Mouse (Mus musculus): Measurements from ENCODE around the gene Helb.
A peak's percentile ranks its signal among the peaks of the same experiment; 100 is the strongest.
"Not testable (repeated sequence)": the region's sequence is repeated elsewhere in the genome, so short reads cannot be mapped to it uniquely, and the experiment has no call there.

The Helb gene

GRCm38 (mm10) chr10:120112507-120113396, at the start of gene Helb:
Gene Helb, minus strand, starts transcription at chr10:120112987.
- DNase-seq: peak; percentile 99

- DNase-seq: no peak
These were observed 47.7 kb upstream of the Helb start for GRCm38 (mm10) chr10:120160533-120160932.

GRCm38 (mm10) chr10:120153911-120154310, 41.1 kb upstream of the Helb start:
- no peak for DNase-seq

GRCm38 (mm10) chr10:120151672-120152071, 38.9 kb upstream of the Helb start:
- DNase-seq: no peak

GRCm38 (mm10) chr10:120140916-120141516, 28.2 kb upstream of the Helb start:
- DNase-seq: no peak

- no peak for DNase-seq
These were observed 27.4 kb upstream of the Helb start for GRCm38 (mm10) chr10:120140193-120140592.

- DNase-seq: no peak
These were observed 23.3 kb upstream of the Helb start for GRCm38 (mm10) chr10:120136020-120136562.

- DNase-seq: no peak
These were observed 20.9 kb upstream of the Helb start for GRCm38 (mm10) chr10:120133697-120134096.

- DNase-seq: peak; percentile 42
These were observed 17.8 kb upstream of the Helb start for GRCm38 (mm10) chr10:120130621-120131020.

GRCm38 (mm10) chr10:120128601-120129277, 16.0 kb upstream of the Helb start:
- DNase-seq: no peak

- no peak for DNase-seq
These were observed 12.7 kb upstream of the Helb start for GRCm38 (mm10) chr10:120125465-120125857.

GRCm38 (mm10) chr10:120124801-120125464, 12.1 kb upstream of the Helb start:
- DNase-seq: peak; percentile 90

GRCm38 (mm10) chr10:120123721-120124120, 10.9 kb upstream of the Helb start:
- DNase-seq: no peak

GRCm38 (mm10) chr10:120115249-120115648, 2.5 kb upstream of the Helb start:
- DNase-seq: no peak

GRCm38 (mm10) chr10:120114493-120114892, 1.7 kb upstream of the Helb start:
- DNase-seq: no peak

GRCm38 (mm10) chr10:120113980-120114379, 1.2 kb upstream of the Helb start:
- DNase-seq: no peak

GRCm38 (mm10) chr10:120113482-120113881, 695 bp upstream of the Helb start:
- not testable (repeated sequence) for DNase-seq

- DNase-seq: no peak
These were observed 982 bp downstream of the Helb start for GRCm38 (mm10) chr10:120111691-120112319.

GRCm38 (mm10) chr10:120100806-120101205, 12.0 kb downstream of the Helb start:
- DNase-seq: no peak

GRCm38 (mm10) chr10:120097564-120097963, 15.2 kb downstream of the Helb start:
- DNase-seq: no peak

- DNase-seq: no peak
These were observed 17.1 kb downstream of the Helb start for GRCm38 (mm10) chr10:120095716-120096115.

- no peak for DNase-seq
These were observed 17.7 kb downstream of the Helb start for GRCm38 (mm10) chr10:120095136-120095535.

All from lung, postnatal 10 days (tissue).